Mouse (Mus musculus) kidney, adult 2 months (tissue): ENCODE measurements around the gene Guca1b. TPM values are rescaled to one million over a fixed set of nuclear protein-coding genes. Genes with fewer than 3 reads are reported as not detected.
A peak's percentile ranks its signal among the peaks of the same experiment; 100 is the strongest.
"Not testable (repeated sequence)": the region's sequence is repeated elsewhere in the genome, so short reads cannot be mapped to it uniquely, and the experiment has no call there.

ENCODE experiments used
- DNase-seq: peaks from one replicate; pipeline ENCODE4 v3.0.0; 2021
- H3K27ac ChIP-seq: fragments of 200-500 bp; 2 replicates; pipeline ENCODE4 v1.5.1; 2012; ENCODE audit warnings: low read depth, low read length, control low read depth, inconsistent platforms; ENCODE audit not compliant: insufficient read depth
- H3K27me3 ChIP-seq: fragments of 200-500 bp; replicated peaks from 2 replicates; pipeline ENCODE4 v1.6.1; 2012; ENCODE audit warnings: mild to moderate bottlenecking, moderate library complexity, low read length, inconsistent platforms; ENCODE audit not compliant: control insufficient read depth, insufficient read depth
- H3K36me3 ChIP-seq: fragments of 200-500 bp; 2 replicates; pipeline ENCODE4 v1.6.1; 2012; ENCODE audit warnings: mild to moderate bottlenecking, moderate library complexity, low read length, inconsistent platforms; ENCODE audit not compliant: control insufficient read depth, insufficient read depth
- H3K4me1 ChIP-seq: fragments of 200-500 bp; 2 replicates; pipeline ENCODE4 v1.6.1; 2011; ENCODE audit warnings: low read length; ENCODE audit not compliant: control insufficient read depth, insufficient read depth
- H3K4me3 ChIP-seq: fragments of 200-500 bp; 2 replicates; pipeline ENCODE4 v1.5.1; 2011; ENCODE audit warnings: mild to moderate bottlenecking, low read depth, low read length, control low read depth; ENCODE audit not compliant: insufficient read depth
- CTCF ChIP-seq: fragments of 200-500 bp; conservative IDR thresholded peaks from 2 replicates; pipeline ENCODE4 v1.5.1; 2011; ENCODE audit warnings: low read depth, mild to moderate bottlenecking, control low read depth, low read length, moderate library complexity, mixed read lengths; ENCODE audit not compliant: insufficient read depth, insufficient read length
- POLR2A ChIP-seq: fragments of 200-500 bp; IDR thresholded peaks from one replicate; pipeline ENCODE4 v1.6.1; 2011; ENCODE audit warnings: low read depth, low read length, control low read depth
- WGBS: fragments of 180-500 bp; shearing (Covaris S2); methylation state at CpG from one replicate; pipeline ENCODE4 v1.1.7; 2018; 5-methylcytosine and 5-hydroxymethylcytosine counted together
- polyA plus RNA-seq: library from polyadenylated mRNA; depleted of rRNA; stranded (reverse); fragments of >200 nt; gene quantifications from 2 replicates; pipeline ENCODE4 v1.2.3, GENCODE M21; 2012

The Guca1b gene
- polyA plus RNA-seq, 1 experiment, result 0.91 TPM

DNA sequence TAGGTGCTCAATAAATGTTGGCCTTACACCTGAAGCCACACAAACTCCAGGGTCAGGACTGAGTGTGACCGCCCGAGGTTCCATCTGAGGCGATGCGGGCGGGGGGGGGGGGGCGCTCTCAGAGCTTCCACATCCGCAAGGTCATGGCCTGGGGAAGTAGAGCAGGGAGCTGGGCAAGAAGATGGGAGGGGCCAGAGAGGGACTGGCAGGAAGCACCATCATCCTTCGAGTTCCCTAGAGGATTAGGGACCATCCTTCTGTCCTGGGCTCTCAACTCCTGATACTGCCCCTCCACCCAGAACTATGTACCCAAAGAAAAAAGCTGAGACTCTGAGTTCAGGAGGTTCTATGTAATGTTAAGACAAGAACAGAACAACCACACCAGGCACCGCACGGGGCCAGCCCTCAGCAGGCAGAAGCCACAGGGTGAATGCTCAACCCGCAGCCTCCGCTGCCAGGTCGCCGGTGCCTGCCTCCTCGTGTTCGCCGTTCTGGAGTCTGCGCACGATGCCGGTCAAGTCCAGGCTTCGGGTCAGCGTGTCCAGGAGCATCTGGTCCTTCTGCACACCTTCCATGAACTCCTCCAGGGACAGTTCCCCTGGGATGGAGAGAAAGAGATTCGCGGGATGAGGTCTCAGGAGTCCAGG is 9.2 kb downstream of the Guca1b start:
- 21% methylated on average over 24 of the region's 24 CpGs for WGBS
- Histone ChIP-seq H3K4me3 (peak overlapping the region; percentile 10; the same call in 1 of the 2 replicates), H3K27me3 (no peaks in the 10 kb centered on the region), H3K27ac (no peak overlapping the region), H3K36me3 (no peaks in the 10 kb centered on the region), H3K4me1 (peaks cover 2% of the 10 kb centered on the region; the same call in 1 of the 2 replicates)
- TF ChIP-seq POLR2A (no peak), CTCF (no peak)
- peak; percentile 59 for DNase-seq

DNA sequence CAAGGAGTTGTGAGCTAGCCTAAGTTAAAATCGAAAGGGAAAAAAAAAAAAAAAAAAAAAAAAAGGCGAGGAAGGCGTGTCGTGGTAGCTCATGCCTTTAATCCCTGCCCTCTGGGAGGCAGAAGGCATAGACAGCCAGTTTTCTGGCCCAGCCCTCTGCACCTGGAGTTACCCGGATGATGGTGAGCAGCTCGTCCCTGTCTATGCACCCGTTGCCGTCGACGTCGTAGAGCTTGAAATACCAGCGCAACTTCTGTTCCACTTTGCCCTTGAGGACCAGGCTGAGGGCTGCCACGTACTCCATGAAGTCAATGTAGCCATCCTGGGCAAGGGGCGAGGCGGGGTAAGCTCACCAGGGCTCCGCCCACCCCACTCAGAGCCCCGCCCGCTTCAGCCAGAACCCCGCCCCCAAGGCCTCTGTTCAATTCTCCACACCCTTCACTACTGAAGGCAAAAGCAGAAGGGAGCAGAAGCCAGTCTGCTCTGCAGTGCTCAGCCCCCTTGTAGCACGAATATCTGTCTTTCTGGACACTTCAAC is 10.3 kb downstream of the Guca1b start:
- Histone ChIP-seq H3K27me3 (no peaks in the 10 kb centered on the region), H3K4me3 (peak overlapping the region; percentile 52), H3K36me3 (no peaks in the 10 kb centered on the region), H3K4me1 (peaks cover 2% of the 10 kb centered on the region; the same call in 1 of the 2 replicates), H3K27ac (no peak overlapping the region)
- WGBS, result 3% methylated on average over 18 of the region's 20 CpGs
- DNase-seq, result peak; percentile 71
- TF ChIP-seq POLR2A (no peak), CTCF (no peak)

GRCm38 (mm10) chr17:47399091-47399490 is 13.9 kb downstream of the Guca1b start:
- Histone ChIP-seq H3K4me3 (no peak overlapping the region), H3K27me3 (no peaks in the 10 kb centered on the region), H3K4me1 (peaks cover 2% of the 10 kb centered on the region; the same call in 1 of the 2 replicates), H3K27ac (no peak overlapping the region), H3K36me3 (no peaks in the 10 kb centered on the region)
- no peak for TF ChIP-seq CTCF
- TF ChIP-seq POLR2A, result no peak
- whole genome bisulfite sequencing, result 87% methylated on average over 8 of the region's 8 CpGs
- DNase-seq, result no peak

DNA sequence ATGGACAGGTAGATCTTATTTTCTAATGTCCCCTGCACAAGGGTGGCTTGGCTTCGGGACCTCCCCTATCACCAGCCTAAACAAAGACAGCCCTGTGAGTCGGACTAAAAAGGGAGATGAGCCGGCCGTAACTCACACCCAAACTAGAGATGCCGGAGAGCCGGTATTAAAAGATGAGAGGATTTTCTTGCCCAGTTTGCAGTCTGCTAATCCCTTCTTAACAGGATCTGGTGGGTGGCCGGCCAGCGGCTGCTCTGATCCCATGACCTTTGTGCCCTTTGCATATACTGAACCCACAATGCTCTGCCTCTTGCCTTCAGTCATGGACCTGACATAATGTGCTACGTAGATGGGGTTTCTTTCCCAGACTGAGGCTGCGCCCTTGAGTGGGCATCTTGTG is 15.3 kb downstream of the Guca1b start, which contains the start of gene Guca1a:
Gene Guca1a, minus strand, starts transcription at position 134 of the 400 bp plus-strand sequence.
- no peak within 1 kb of the TSS for H3K27ac ChIP-seq
- no peak for TF ChIP-seq CTCF
- TF ChIP-seq POLR2A, result no peak
- 59% methylated on average over 10 of the region's 10 CpGs for WGBS
- H3K4me3 ChIP-seq, result no peak within 1 kb of the TSS
- H3K36me3 ChIP-seq, result no peaks in the 10 kb centered on the region
- no peaks in the 10 kb centered on the region; the same call in 1 of the 2 replicates for H3K4me1 ChIP-seq
- DNase-seq, result no peak
- no peaks in the 10 kb centered on the region for H3K27me3 ChIP-seq

DNA sequence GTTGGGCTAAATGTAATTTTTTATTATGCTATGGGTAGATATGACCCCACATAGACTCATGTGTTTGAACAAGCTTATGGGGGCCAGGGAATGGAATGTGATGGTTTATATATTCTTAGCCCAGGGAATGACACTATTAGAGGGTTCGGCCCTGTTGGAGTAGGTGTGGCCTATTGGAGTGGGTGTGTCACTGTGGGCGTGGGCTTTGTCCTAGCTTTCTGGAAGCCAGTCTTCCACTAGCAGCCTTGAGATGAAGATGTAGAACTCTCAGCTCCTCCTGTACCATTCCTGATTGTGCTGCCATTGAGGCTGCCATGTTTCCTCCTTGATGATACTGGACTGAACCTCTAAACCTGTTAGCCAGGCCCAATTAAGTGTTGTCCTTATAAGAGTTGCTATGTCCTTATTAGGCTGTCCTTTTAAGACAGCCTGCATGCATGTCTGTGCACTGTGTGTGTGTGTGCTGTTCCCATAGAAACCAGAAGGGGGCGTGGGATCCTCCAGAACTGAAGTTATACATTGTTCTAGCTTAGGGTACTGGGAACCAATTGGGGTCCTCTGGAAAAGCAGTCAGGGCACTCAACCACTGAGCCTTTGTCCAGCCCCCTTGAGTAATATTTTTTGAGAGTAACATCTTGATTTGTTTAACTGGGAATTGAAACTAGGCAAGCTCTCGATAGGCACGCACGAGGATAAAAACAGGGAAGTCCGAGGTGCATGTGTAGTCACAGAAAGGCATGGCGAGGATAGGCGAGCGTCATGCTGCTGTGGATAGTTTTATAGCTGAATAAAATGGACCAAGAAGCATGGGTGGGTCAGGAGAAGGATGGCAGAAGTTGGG is 22.7 kb downstream of the Guca1b start:
- no peak for TF ChIP-seq CTCF
- no peak for TF ChIP-seq POLR2A
- Histone ChIP-seq H3K36me3 (no peaks in the 10 kb centered on the region), H3K4me1 (no peaks in the 10 kb centered on the region), H3K27me3 (no peaks in the 10 kb centered on the region), H3K27ac (no peak overlapping the region), H3K4me3 (no peak overlapping the region)
- no peak for DNase-seq
- WGBS, result 60% methylated on average over 10 of the region's 10 CpGs

DNA sequence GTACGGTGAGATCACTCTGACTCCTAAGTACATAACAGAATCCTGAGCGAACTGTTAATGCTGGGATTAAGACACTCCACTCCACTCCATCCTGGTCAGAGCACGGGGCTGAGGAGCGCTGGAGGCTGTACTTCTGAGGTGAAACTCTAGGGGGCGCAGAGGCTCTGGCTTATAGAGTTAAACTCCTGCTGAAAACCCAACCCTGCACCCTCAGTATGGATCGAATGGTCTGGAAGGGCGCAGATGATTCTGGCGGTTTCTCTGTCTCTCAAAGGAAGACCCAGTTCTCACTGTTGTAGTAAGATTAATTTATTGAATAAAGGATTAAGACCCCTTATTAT is 23.3 kb downstream of the Guca1b start:
- Histone ChIP-seq H3K4me3 (no peak overlapping the region), H3K27ac (no peak overlapping the region), H3K36me3 (no peaks in the 10 kb centered on the region), H3K4me1 (no peaks in the 10 kb centered on the region), H3K27me3 (no peaks in the 10 kb centered on the region)
- peak; percentile 81 for TF ChIP-seq CTCF
- no peak for TF ChIP-seq POLR2A
- 19% methylated on average over 8 of the region's 8 CpGs for WGBS
- peak; percentile 66 for DNase-seq

DNA sequence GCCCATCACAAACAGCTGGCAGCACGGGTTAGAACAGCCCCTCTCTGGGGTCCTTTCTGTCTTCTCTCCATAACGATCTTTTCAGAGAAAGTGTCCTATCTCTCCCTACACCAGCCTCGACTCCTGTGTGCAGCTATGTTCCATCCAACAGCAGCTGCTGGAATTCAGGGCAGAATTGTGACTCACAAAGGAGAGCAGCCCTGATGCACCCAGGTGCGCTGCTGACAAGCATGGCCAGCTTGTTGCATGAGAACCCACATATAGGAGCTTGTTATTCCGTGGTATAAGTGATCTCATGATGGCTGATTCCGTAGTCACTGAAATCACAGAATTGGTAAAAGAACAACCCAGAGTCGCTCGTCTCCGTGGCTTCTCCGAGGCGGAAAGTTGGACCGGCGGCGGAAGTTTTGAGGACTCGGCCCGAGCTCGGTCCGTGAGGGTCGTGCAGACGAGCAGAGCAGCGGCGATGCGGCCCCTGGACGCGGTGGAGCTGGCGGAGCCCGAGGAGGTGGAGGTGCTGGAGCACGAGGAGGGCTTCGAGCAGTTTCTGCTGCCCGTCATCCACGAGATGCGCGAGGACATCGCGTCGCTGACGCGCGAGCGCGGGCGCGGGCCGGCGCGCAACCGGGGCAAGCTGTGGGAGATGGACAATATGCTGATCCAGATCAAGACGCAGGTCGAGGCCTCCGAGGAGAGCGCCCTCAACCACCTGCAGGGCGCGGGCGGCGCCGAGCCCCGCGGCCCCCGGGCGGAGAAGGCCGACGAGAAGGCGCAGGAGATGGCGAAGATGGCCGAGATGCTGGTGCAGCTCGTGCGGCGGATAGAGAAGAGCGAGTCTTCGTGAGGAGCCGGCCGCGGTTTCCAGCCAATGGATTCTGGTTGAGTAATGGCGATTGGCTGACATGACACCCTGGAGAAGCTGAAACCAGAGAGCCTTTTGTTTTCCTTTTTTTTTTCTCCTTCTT is 25.0 kb downstream of the Guca1b start:
- not testable (repeated sequence) for H3K4me1 ChIP-seq, H3K27ac ChIP-seq, H3K27me3 ChIP-seq, H3K4me3 ChIP-seq, H3K36me3 ChIP-seq
- 5% methylated on average over 74 of the region's 74 CpGs for WGBS
- DNase-seq, result peak; percentile 15
